Mouse (Mus musculus) heart, embryonic 16.5 days (tissue): Measurements from ENCODE around the gene Grm8. TPM values are rescaled to one million over a fixed set of nuclear protein-coding genes. Genes with fewer than 3 reads are reported as not detected.

Experiments
- ATAC-seq: fragments of 200-750 bp; cut with Nextera tagmentation; replicated peaks from 2 replicates; pipeline ENCODE4 v1.8.0; 2017; ENCODE audit warnings: moderate number of reproducible peaks; ENCODE audit not compliant: insufficient read depth, low FRiP score; ENCODE audit errors: extremely low read depth
- H3K27ac ChIP-seq: fragments of 300-500 bp; sonication (generic); 2 replicates; pipeline ENCODE4 v1.5.1; 2014; ENCODE audit warnings: mild to moderate bottlenecking, low read length, control low read depth, moderate library complexity
- H3K27me3 ChIP-seq: fragments of 300-500 bp; sonication (generic); 2 replicates; pipeline ENCODE4 v1.6.1; 2014; ENCODE audit warnings: low read length, mixed read lengths; ENCODE audit not compliant: control insufficient read depth, insufficient read depth
- H3K36me3 ChIP-seq: fragments of 300-500 bp; sonication (generic); 2 replicates; pipeline ENCODE4 v1.6.1; 2014; ENCODE audit not compliant: control insufficient read depth, insufficient read depth
- H3K4me1 ChIP-seq: fragments of 300-500 bp; sonication (generic); 2 replicates; pipeline ENCODE4 v1.6.1; 2014; ENCODE audit warnings: low read length, mixed read lengths; ENCODE audit not compliant: control insufficient read depth, insufficient read depth
- H3K4me2 ChIP-seq: fragments of 300-500 bp; sonication (generic); 2 replicates; pipeline ENCODE4 v1.6.1; 2014; ENCODE audit warnings: low read depth, mild to moderate bottlenecking, control low read depth, low read length
- H3K4me3 ChIP-seq: fragments of 300-500 bp; sonication (generic); 2 replicates; pipeline ENCODE4 v1.5.1; 2014; ENCODE audit warnings: mild to moderate bottlenecking, control low read depth, low read length
- H3K9ac ChIP-seq: fragments of 300-500 bp; sonication (generic); 2 replicates; pipeline ENCODE4 v1.6.1; 2014; ENCODE audit warnings: low read length, control low read depth
- H3K9me3 ChIP-seq: fragments of 300-500 bp; sonication (generic); replicated peaks from 2 replicates; pipeline ENCODE4 v1.6.1; 2016; ENCODE audit warnings: low read length; ENCODE audit not compliant: control insufficient read depth
- WGBS: fragments of 180-500 bp; shearing (Covaris S2); extraction: QIAGEN DNeasy Blood & Tissue Kit; methylation state at CpG from one replicate; pipeline ENCODE4 v1.1.7; 2014; 5-methylcytosine and 5-hydroxymethylcytosine counted together
- polyA plus RNA-seq: library from polyadenylated mRNA; unstranded; fragments of >200 nt; fragmentation: Nextera tagmentation; extraction: Ambion mirVana; gene quantifications from 2 replicates; pipeline ENCODE4 v1.2.1, GENCODE M21; 2015

Grm8 gene
- polyA plus RNA-seq, 1 experiment from 2014 or later, result 0.25 TPM

- WGBS, result 84% methylated on average over 4 of the region's 4 CpGs
- no peaks in the 10 kb centered on the region for H3K4me1 ChIP-seq
- H3K36me3 ChIP-seq, result no peaks in the 10 kb centered on the region
- no peak overlapping the region for H3K4me2 ChIP-seq
- no peak overlapping the region for H3K9ac ChIP-seq
- no peak overlapping the region for H3K27ac ChIP-seq
- H3K4me3 ChIP-seq, result no peak overlapping the region
- H3K9me3 ChIP-seq, result no peaks in the 10 kb centered on the region
- no peaks in the 10 kb centered on the region for H3K27me3 ChIP-seq
- ATAC-seq, result no peak
These were observed 794.8 kb downstream of the Grm8 start for GRCm38 (mm10) chr6:27340131-27340530.

GRCm38 (mm10) chr6:27318575-27318974, 816.4 kb downstream of the Grm8 start:
- Histone ChIP-seq H3K36me3 (no peaks in the 10 kb centered on the region), H3K9ac (no peak overlapping the region), H3K4me3 (no peak overlapping the region), H3K4me1 (no peaks in the 10 kb centered on the region), H3K9me3 (no peaks in the 10 kb centered on the region), H3K4me2 (no peak overlapping the region), H3K27ac (no peak overlapping the region), H3K27me3 (no peaks in the 10 kb centered on the region)
- ATAC-seq, result no peak
- 25% methylated on average over 1 of the region's 1 CpGs for WGBS

- no peaks in the 10 kb centered on the region for H3K4me1 ChIP-seq
- no peak overlapping the region for H3K4me3 ChIP-seq
- H3K9ac ChIP-seq, result no peak overlapping the region
- no peaks in the 10 kb centered on the region for H3K36me3 ChIP-seq
- no peak overlapping the region for H3K27ac ChIP-seq
- H3K4me2 ChIP-seq, result no peak overlapping the region
- WGBS, result 49% methylated on average over 3 of the region's 3 CpGs
- no peaks in the 10 kb centered on the region for H3K27me3 ChIP-seq
- ATAC-seq, result no peak
- no peaks in the 10 kb centered on the region for H3K9me3 ChIP-seq
These were observed 817.6 kb downstream of the Grm8 start for GRCm38 (mm10) chr6:27317422-27317821.

GRCm38 (mm10) chr6:27316018-27316417, 819.0 kb downstream of the Grm8 start:
- WGBS, result 81% methylated on average over 1 of the region's 1 CpGs
- Histone ChIP-seq H3K9me3 (no peaks in the 10 kb centered on the region), H3K4me1 (no peaks in the 10 kb centered on the region), H3K4me2 (no peak overlapping the region), H3K27ac (no peak overlapping the region), H3K9ac (no peak overlapping the region), H3K27me3 (no peaks in the 10 kb centered on the region), H3K36me3 (no peaks in the 10 kb centered on the region), H3K4me3 (no peak overlapping the region)
- ATAC-seq, result no peak

GRCm38 (mm10) chr6:27314273-27315009, 820.5 kb downstream of the Grm8 start:
- H3K9me3 ChIP-seq, result no peaks in the 10 kb centered on the region
- 81% methylated on average over 5 of the region's 5 CpGs for WGBS
- H3K4me1 ChIP-seq, result no peaks in the 10 kb centered on the region
- H3K36me3 ChIP-seq, result no peaks in the 10 kb centered on the region
- H3K27ac ChIP-seq, result no peak overlapping the region
- H3K27me3 ChIP-seq, result no peaks in the 10 kb centered on the region
- no peak overlapping the region for H3K9ac ChIP-seq
- no peak overlapping the region for H3K4me3 ChIP-seq
- no peak overlapping the region for H3K4me2 ChIP-seq
- no peak for ATAC-seq

GRCm38 (mm10) chr6:27310401-27310800, 824.6 kb downstream of the Grm8 start:
- no peak for ATAC-seq
- Histone ChIP-seq H3K4me3 (no peak overlapping the region), H3K9me3 (no peaks in the 10 kb centered on the region), H3K4me2 (no peak overlapping the region), H3K36me3 (no peaks in the 10 kb centered on the region), H3K9ac (no peak overlapping the region), H3K27me3 (no peaks in the 10 kb centered on the region), H3K27ac (no peak overlapping the region), H3K4me1 (no peaks in the 10 kb centered on the region)

- no peaks in the 10 kb centered on the region for H3K4me1 ChIP-seq
- H3K4me2 ChIP-seq, result no peak overlapping the region
- H3K9me3 ChIP-seq, result no peaks in the 10 kb centered on the region
- no peaks in the 10 kb centered on the region for H3K27me3 ChIP-seq
- 71% methylated on average over 2 of the region's 2 CpGs for WGBS
- H3K36me3 ChIP-seq, result no peaks in the 10 kb centered on the region
- ATAC-seq, result no peak
- H3K9ac ChIP-seq, result no peak overlapping the region
- no peak overlapping the region for H3K27ac ChIP-seq
- no peak overlapping the region for H3K4me3 ChIP-seq
These were observed 829.6 kb downstream of the Grm8 start for GRCm38 (mm10) chr6:27305351-27305750.

- Histone ChIP-seq H3K9me3 (no peaks in the 10 kb centered on the region), H3K36me3 (no peaks in the 10 kb centered on the region), H3K9ac (no peak overlapping the region), H3K4me3 (no peak overlapping the region), H3K4me2 (no peak overlapping the region), H3K27me3 (no peaks in the 10 kb centered on the region), H3K4me1 (no peaks in the 10 kb centered on the region), H3K27ac (no peak overlapping the region)
- ATAC-seq, result no peak
These were observed 870.0 kb downstream of the Grm8 start for GRCm38 (mm10) chr6:27264972-27265371.

- H3K36me3 ChIP-seq, result no peaks in the 10 kb centered on the region
- no peaks in the 10 kb centered on the region for H3K9me3 ChIP-seq
- H3K4me2 ChIP-seq, result no peak overlapping the region
- no peaks in the 10 kb centered on the region for H3K4me1 ChIP-seq
- H3K9ac ChIP-seq, result no peak overlapping the region
- H3K27ac ChIP-seq, result no peak overlapping the region
- no peak overlapping the region for H3K4me3 ChIP-seq
- H3K27me3 ChIP-seq, result no peaks in the 10 kb centered on the region
- no peak for ATAC-seq
These were observed 872.4 kb downstream of the Grm8 start for GRCm38 (mm10) chr6:27262611-27263010.
